Mouse (Mus musculus) neural tube, embryonic 12.5 days (tissue): ENCODE results near the gene Sgms1. TPM values are rescaled to one million over a fixed set of nuclear protein-coding genes. Genes with fewer than 3 reads are reported as not detected.

Source experiments
- ATAC-seq: fragments of 200-750 bp; cut with Nextera tagmentation; 2 replicates; pipeline ENCODE4 v1.8.0; 2017; ENCODE audit warnings: low read depth, mild to moderate bottlenecking, moderate TSS enrichment, moderate library complexity; ENCODE audit not compliant: low FRiP score
- H3K27ac ChIP-seq: fragments of 300-500 bp; sonication (generic); 2 replicates; pipeline ENCODE4 v1.5.1; 2016
- H3K27me3 ChIP-seq: fragments of 300-500 bp; sonication (generic); replicated peaks from 2 replicates; pipeline ENCODE4 v1.6.1; 2016; ENCODE audit warnings: mild to moderate bottlenecking
- H3K36me3 ChIP-seq: fragments of 300-500 bp; sonication (generic); 2 replicates; pipeline ENCODE4 v1.6.1; 2016; ENCODE audit warnings: mild to moderate bottlenecking
- H3K4me1 ChIP-seq: fragments of 300-500 bp; sonication (generic); 2 replicates; pipeline ENCODE4 v1.6.1; 2016
- H3K4me2 ChIP-seq: fragments of 300-500 bp; sonication (generic); replicated peaks from 2 replicates; pipeline ENCODE4 v1.6.1; 2016; ENCODE audit warnings: mild to moderate bottlenecking
- H3K4me3 ChIP-seq: fragments of 300-500 bp; sonication (generic); 2 replicates; pipeline ENCODE4 v1.5.1; 2016
- H3K9ac ChIP-seq: fragments of 300-500 bp; sonication (generic); 2 replicates; pipeline ENCODE4 v1.6.1; 2016; ENCODE audit warnings: mild to moderate bottlenecking
- H3K9me3 ChIP-seq: fragments of 300-500 bp; sonication (generic); 2 replicates; pipeline ENCODE4 v1.6.1; 2016; ENCODE audit warnings: mild to moderate bottlenecking
- WGBS: fragments of 180-500 bp; shearing (Covaris S2); methylation state at CpG from one replicate; pipeline ENCODE4 v1.1.7; 2016; 5-methylcytosine and 5-hydroxymethylcytosine counted together
- polyA plus RNA-seq: library from polyadenylated mRNA; unstranded; fragments of >200 nt; fragmentation: Nextera tagmentation; extraction: Ambion mirVana; gene quantifications from 2 replicates; pipeline ENCODE4 v1.2.1, GENCODE M21; 2016

Gene Sgms1
- polyA plus RNA-seq, 1 experiment from 2014 or later = 17.2 TPM

DNA sequence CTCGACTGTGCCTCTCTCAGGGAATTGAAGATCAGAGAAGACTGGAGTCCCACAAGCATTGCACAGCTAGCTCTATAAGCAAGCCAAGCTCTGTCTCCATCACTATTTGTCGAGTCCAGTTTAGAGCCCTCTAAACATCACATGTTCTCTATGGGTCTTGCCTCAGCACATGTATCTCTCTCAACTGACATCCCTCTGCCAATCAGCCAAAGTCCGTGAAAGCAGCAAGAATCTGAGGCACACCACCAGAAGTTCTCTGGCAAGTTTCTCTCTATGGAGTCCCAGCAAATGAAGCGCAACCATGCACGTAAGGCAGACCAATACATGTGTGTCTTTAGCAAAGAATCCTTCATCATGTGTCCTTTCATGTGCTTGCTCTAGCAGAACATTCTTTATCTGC lies 77.8 kb downstream of the Sgms1 start:
- WGBS = 91% methylated on average over 5 of the region's 5 CpGs
- Histone ChIP-seq H3K27me3 (no peaks in the 10 kb centered on the region), H3K36me3 (no peaks in the 10 kb centered on the region), H3K9ac (no peak overlapping the region), H3K4me2 (no peak overlapping the region), H3K4me1 (no peaks in the 10 kb centered on the region), H3K27ac (no peak overlapping the region), H3K4me3 (no peak overlapping the region), H3K9me3 (no peaks in the 10 kb centered on the region)
- ATAC-seq = no peak

DNA sequence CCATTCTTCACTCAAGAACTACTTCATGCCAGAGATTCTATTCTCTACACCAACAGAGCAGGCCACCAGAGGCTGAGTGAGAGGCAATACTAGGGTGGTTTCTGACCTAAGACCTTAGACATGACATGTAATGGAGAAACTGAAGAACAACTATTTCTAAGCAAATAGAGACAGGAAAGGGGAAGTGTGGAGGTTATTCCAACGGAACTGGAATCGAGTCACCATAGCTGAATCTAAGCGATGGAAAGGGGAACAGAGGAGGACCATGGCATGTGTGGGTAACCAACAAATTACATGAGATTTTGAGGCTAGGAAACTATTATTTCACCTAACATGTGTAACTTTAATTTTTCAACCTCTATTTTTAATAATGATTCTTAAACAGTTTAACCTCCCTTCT lies 78.5 kb downstream of the Sgms1 start:
- Histone ChIP-seq H3K9ac (no peak overlapping the region), H3K4me2 (no peak overlapping the region), H3K4me3 (no peak overlapping the region), H3K9me3 (no peaks in the 10 kb centered on the region), H3K36me3 (no peaks in the 10 kb centered on the region), H3K4me1 (no peaks in the 10 kb centered on the region), H3K27me3 (no peaks in the 10 kb centered on the region), H3K27ac (no peak overlapping the region)
- WGBS = 93% methylated on average over 3 of the region's 3 CpGs
- no peak for ATAC-seq

DNA sequence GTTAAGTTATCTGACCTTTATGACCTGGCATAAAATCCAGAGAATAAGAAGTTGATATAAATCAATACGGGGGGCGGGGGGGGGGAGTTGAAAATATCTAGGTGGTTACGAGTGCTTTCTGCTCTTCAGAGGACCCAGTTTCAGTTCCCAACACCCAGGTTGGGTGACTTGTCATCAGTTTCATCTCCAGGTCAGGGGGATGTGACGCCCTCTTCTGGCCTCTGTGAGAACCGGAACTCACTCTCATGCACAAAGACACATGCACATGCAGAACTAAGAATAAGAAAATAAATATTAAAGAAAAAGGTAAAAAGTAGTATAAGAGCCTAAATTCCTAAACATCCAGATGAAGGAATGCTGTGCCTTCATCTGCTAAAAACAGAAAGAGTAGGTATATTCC lies 79.0 kb downstream of the Sgms1 start:
- Histone ChIP-seq H3K4me1 (no peaks in the 10 kb centered on the region), H3K27me3 (no peaks in the 10 kb centered on the region), H3K36me3 (no peaks in the 10 kb centered on the region), H3K9ac (no peak overlapping the region), H3K4me2 (no peak overlapping the region), H3K9me3 (no peaks in the 10 kb centered on the region), H3K27ac (no peak overlapping the region), H3K4me3 (no peak overlapping the region)
- no peak for ATAC-seq
- 94% methylated on average over 5 of the region's 5 CpGs for WGBS

DNA sequence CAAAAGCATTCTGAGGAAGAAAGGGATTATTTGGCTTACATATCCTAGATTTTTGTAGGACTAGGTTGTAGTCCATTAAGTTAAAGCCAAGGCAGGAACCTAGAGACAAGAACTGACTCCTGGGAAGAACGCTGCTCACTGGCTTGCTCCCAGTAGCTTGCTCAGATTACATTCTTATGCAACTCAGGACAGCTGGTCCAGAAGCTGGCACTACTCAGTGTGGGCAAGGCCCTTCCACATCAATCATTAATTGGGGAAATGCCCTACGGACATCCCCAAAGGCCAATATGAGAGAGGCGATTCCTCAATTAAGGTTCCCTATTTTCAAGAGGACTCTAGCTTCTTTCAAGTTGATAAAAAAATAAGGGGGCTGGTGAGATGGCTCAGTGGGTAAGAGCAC lies 80.2 kb downstream of the Sgms1 start:
- WGBS = 83% methylated on average over 3 of the region's 3 CpGs
- no peak overlapping the region for H3K4me3 ChIP-seq
- no peak overlapping the region for H3K9ac ChIP-seq
- H3K36me3 ChIP-seq = no peaks in the 10 kb centered on the region
- H3K27ac ChIP-seq = no peak overlapping the region
- no peaks in the 10 kb centered on the region for H3K9me3 ChIP-seq
- H3K4me2 ChIP-seq = no peak overlapping the region
- H3K27me3 ChIP-seq = no peaks in the 10 kb centered on the region
- no peak for ATAC-seq
- 0 out of 2 replicates have a peak, but pooled peaks cover 6% of the 10 kb centered on the region for H3K4me1 ChIP-seq

DNA sequence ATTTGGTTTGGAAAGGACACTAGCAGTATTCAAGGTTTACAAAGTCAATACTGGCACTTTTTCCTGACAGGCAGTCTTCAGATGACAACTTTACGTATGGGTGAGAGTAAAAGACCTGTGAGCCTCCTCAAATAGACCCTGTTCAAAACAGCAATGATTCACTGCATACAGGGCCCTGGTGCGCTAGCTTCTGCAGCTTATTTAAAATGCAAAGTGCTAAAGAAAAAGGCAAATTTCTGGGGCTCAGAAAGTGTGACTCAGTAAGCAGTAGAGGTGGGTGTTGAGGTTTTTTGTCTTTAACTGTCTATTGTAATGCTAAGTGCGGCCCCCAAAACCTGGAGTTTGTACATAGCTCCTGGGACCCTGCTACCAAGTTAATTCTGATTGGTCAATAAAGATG lies 81.2 kb downstream of the Sgms1 start:
- H3K36me3 ChIP-seq = no peaks in the 10 kb centered on the region
- no peak for ATAC-seq
- 0 out of 2 replicates have a peak, but pooled peaks cover 7% of the 10 kb centered on the region for H3K4me1 ChIP-seq
- H3K4me2 ChIP-seq = no peak overlapping the region
- H3K27me3 ChIP-seq = no peaks in the 10 kb centered on the region
- WGBS = 87% methylated on average over 3 of the region's 3 CpGs
- H3K4me3 ChIP-seq = no peak overlapping the region
- H3K27ac ChIP-seq = no peak overlapping the region
- H3K9me3 ChIP-seq = no peaks in the 10 kb centered on the region
- no peak overlapping the region for H3K9ac ChIP-seq

DNA sequence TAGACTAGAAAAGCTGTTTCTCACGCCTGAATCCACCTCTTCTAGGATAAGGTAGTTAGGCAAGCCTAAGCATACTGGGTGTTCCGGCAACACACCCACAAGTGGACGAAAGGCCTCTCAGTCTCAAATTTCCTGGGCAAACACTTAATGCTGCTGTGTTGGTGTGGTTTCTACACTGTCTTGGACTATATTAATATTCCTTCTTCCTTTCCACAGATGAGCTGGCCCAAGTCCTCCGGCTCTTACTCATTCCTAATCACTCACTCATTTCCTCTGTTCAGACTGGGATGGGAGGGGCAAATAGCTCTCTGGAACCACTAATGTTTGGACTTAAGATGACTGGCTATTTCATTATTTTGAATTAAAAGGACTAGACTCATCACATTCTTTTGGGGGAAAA lies 84.6 kb downstream of the Sgms1 start:
- no peaks in the 10 kb centered on the region for H3K9me3 ChIP-seq
- H3K27ac ChIP-seq = no peak overlapping the region
- no peak overlapping the region for H3K4me3 ChIP-seq
- no peak overlapping the region for H3K4me2 ChIP-seq
- H3K27me3 ChIP-seq = no peaks in the 10 kb centered on the region
- ATAC-seq = no peak
- 56% methylated on average over 4 of the region's 4 CpGs for WGBS
- H3K9ac ChIP-seq = no peak overlapping the region
- H3K36me3 ChIP-seq = no peaks in the 10 kb centered on the region
- 0 out of 2 replicates have a peak, but pooled peaks cover 7% of the 10 kb centered on the region for H3K4me1 ChIP-seq

DNA sequence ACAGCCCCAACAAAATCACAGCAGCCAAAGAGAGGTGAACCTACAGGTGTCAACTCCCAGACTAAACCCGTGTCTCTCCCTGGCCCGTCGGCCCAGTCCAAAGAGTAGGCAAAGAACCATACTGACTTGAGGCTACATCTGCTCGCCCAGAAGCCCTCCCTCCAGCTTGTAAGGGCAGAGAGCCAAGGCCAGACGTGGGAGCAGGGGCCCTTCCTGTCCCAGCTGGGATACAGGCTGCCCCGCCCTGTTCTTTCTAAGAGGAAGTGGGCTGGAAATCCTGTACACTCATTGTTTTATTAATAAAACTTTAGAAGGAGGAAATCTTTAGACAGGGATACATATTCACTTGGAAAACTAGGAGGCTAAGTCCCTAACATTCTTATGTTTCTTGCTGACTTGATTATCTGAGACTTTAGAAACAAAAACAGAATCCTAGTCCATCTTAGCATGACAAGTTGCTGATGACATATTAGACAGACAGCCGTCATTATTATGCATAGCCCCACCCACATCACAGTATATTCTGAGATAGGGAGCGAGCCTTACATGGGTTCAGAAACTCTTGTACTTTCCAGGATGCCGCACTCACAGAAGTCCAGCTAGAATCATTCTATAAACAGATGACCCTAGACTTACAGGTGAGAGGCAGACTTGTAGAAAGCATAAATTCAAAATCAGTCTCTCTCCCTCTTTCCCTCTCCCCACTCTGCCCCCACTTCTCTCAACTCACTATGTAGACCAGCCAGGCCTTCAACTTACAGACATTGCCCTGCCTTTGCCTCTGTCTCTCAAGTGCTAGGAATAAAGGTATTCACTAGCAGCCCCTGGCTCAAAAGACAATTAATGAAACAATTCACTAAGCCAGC lies 85.3 kb downstream of the Sgms1 start:
- H3K4me3 ChIP-seq = no peak overlapping the region
- H3K27me3 ChIP-seq = no peaks in the 10 kb centered on the region
- H3K4me2 ChIP-seq = no peak overlapping the region
- H3K36me3 ChIP-seq = no peaks in the 10 kb centered on the region
- ATAC-seq = no peak
- 79% methylated on average over 9 of the region's 9 CpGs for WGBS
- H3K27ac ChIP-seq = no peak overlapping the region
- no peaks in the 10 kb centered on the region for H3K9me3 ChIP-seq
- no peak overlapping the region for H3K9ac ChIP-seq
- H3K4me1 ChIP-seq = 0 out of 2 replicates have a peak, but pooled peaks cover 7% of the 10 kb centered on the region

DNA sequence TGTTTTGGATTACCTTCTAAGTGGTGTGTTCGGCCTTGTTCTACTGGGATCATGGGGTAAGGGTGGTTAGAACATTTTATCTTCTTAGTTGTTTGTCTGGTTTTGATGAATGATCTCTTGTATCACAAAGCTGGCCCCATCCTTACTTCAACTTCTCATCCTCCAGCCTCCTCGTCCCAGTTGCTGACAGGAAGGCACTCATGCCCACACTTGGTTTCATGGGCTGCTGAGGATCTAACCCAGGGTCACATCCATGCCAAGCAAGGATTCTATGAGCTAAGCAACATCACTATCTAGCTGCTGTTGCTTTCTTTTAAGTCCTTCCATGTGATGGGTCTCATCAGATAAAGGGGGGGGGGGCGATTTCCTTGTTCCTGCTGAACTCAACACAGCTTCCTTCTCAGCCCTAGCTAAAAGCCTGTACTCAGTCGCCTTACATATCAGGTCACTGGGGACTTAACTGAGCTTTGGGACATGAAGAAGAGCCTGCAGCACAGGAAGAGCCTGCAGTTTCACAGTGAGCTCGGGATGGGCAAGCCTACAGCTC lies 86.6 kb downstream of the Sgms1 start:
- 81% methylated on average over 5 of the region's 5 CpGs for WGBS
- Histone ChIP-seq H3K9ac (no peak overlapping the region), H3K9me3 (no peaks in the 10 kb centered on the region), H3K4me1 (0 out of 2 replicates have a peak, but pooled peaks cover 7% of the 10 kb centered on the region), H3K4me3 (no peak overlapping the region), H3K27ac (no peak overlapping the region), H3K27me3 (no peaks in the 10 kb centered on the region), H3K36me3 (no peaks in the 10 kb centered on the region), H3K4me2 (no peak overlapping the region)
- ATAC-seq = no peak

DNA sequence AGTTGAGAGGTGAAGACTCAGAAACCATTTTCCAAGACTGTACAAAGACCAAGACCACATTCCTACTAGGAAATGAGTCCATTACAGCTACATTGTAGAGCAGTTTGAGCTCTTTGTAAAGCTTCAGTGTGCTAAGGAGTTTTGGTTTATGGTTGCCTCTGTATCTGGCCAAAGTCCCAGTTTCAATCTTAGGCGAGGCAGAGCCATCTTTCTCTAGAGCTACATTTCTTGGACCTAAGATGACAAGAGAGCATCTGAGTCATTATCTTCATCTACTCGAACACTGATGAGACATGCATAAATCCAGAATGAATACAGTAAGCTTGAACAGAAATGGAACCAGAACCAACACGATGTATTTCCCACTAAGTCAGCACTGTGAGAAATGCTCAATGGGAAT lies 87.9 kb downstream of the Sgms1 start:
- Histone ChIP-seq H3K27me3 (no peaks in the 10 kb centered on the region), H3K9me3 (no peaks in the 10 kb centered on the region), H3K27ac (no peak overlapping the region), H3K4me3 (no peak overlapping the region), H3K36me3 (no peaks in the 10 kb centered on the region), H3K4me1 (0 out of 2 replicates have a peak, but pooled peaks cover 7% of the 10 kb centered on the region), H3K4me2 (no peak overlapping the region), H3K9ac (no peak overlapping the region)
- no peak for ATAC-seq
- WGBS = 85% methylated on average over 3 of the region's 3 CpGs

DNA sequence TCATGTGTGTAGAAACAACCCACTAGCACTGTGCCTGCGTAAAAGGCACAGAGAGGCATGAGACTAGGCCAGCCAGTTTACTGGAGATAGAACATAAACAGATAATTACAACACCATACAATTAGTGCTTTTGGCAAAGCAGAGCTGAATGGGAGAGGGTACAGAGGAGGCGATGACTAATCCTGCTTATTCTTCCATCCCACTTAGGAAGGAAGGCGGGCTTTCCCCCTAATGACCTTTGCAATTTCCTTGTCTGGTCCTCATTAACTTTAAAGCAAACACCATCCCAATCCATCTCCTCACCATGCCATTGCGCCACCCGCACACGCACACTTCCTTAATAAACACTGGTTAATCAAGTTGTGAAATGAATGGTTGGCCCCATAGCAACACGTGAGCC lies 91.3 kb downstream of the Sgms1 start:
- Histone ChIP-seq H3K36me3 (no peaks in the 10 kb centered on the region), H3K27ac (no peak overlapping the region), H3K27me3 (no peaks in the 10 kb centered on the region), H3K4me3 (no peak overlapping the region), H3K9ac (no peak overlapping the region), H3K4me2 (no peak overlapping the region), H3K9me3 (no peaks in the 10 kb centered on the region), H3K4me1 (no peaks in the 10 kb centered on the region)
- 86% methylated on average over 7 of the region's 7 CpGs for WGBS
- ATAC-seq = no peak

DNA sequence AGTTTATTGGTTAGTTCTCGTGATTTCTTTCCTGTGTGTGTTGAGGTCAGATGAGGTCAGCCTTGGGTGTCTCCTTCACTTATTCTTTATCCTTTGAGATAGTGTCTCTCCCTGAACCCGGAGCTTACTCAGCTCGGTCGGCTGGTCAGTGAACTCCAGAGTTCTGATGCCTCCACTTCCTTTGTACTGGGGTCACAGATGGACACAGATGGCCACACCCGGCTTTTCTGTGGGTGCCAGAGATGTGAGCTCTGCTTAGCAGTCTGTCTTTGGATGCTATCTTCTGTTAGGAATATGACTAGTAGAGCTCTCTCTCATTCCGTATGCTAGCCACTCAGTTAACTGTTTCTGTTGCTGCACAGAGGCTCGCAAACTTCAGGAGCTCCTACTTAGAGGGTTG lies 92.7 kb downstream of the Sgms1 start:
- Histone ChIP-seq H3K27me3 (no peaks in the 10 kb centered on the region), H3K9me3 (no peaks in the 10 kb centered on the region), H3K4me3 (no peak overlapping the region), H3K4me1 (no peaks in the 10 kb centered on the region), H3K4me2 (no peak overlapping the region), H3K27ac (no peak overlapping the region), H3K9ac (no peak overlapping the region), H3K36me3 (no peaks in the 10 kb centered on the region)
- WGBS = 85% methylated on average over 7 of the region's 7 CpGs
- no peak for ATAC-seq

DNA sequence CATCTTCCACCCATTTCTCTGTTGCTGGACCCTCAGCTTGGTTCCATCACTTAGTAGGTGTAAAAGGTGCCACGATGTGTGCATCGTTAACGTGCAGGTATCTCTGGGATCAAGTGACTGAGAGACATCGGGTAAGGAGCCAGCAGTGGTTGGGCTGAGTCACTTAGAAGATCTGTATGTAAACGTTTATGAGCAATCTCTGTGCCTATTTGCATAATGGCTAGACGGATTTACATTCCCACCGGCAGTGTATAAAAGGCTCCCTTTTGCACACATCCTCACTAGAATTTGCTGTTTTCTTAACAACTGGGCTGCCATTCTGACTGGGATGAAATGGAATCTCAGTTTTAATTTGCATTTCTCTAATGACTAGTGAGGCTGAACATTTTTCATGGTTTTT lies 93.9 kb downstream of the Sgms1 start:
- 71% methylated on average over 7 of the region's 7 CpGs for WGBS
- H3K36me3 ChIP-seq = no peaks in the 10 kb centered on the region

More for the DNA sequence above, 93.9 kb downstream of the Sgms1 start:
- Histone ChIP-seq H3K27ac (no peak overlapping the region), H3K4me3 (no peak overlapping the region), H3K9me3 (no peaks in the 10 kb centered on the region), H3K4me1 (no peaks in the 10 kb centered on the region), H3K4me2 (no peak overlapping the region), H3K27me3 (no peaks in the 10 kb centered on the region), H3K9ac (no peak overlapping the region)
- ATAC-seq = no peak
